Mouse (Mus musculus): ENCODE measurements at regions not wholly inside any gene's neighbourhood (a gene's known extent, or its start where the extent isn't known, plus 50 kb on each side); places are given as distances from the start of the nearest gene placed in this dataset.

- H3K9ac ChIP-seq: no peak overlapping the region
- ATAC-seq (ENCODE audit: extremely low read depth, insufficient number of reproducible peaks, low FRiP score, low TSS enrichment): no peak
- no peaks in the 10 kb centered on the region for H3K4me1 ChIP-seq
- no peaks in the 10 kb centered on the region for H3K9me3 ChIP-seq
- H3K4me3 ChIP-seq: no peak overlapping the region
- H3K36me3 ChIP-seq: no peaks in the 10 kb centered on the region
- H3K27ac ChIP-seq (replicated peaks): no peak overlapping the region
- 85% methylated on average over 9 of the region's 9 CpGs for WGBS
- no peak overlapping the region for H3K4me2 ChIP-seq
- peaks cover 13% of the 10 kb centered on the region; the same call in 1 of the 2 replicates for H3K27me3 ChIP-seq (replicated peaks)
Observed at GRCm38 (mm10) chr12:112317191-112317590, 171.2 kb downstream of the Kif26a start.

GRCm38 (mm10) chr12:112318461-112318860, 170.8 kb upstream of the A530016L24Rik start:
- Histone ChIP-seq H3K4me1 (no peaks in the 10 kb centered on the region), H3K4me2 (no peak overlapping the region)
- 71% methylated on average over 5 of the region's 5 CpGs for WGBS

DNA sequence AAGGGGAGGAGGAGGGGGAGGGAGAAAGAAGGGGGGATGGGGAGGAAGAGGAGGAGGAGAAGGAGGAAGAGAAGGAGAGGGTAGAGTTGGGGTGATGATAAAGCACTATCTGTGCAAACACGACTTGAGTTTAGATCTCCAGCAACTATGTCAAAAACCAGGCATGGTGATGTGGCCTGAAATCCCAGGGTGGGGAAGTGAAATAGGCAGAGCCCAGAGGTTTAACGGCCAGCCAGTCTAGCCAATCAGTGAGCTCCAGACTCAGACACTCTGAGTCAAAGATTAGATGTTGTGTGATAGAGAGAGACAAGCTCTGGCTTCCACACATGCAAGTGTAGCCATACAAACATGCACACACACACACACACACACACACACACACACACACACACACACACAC, 167.1 kb upstream of the A530016L24Rik start:
- no peaks in the 10 kb centered on the region for H3K36me3 ChIP-seq
- H3K4me3 ChIP-seq: no peak overlapping the region
- H3K27me3 ChIP-seq (replicated peaks): peaks cover 13% of the 10 kb centered on the region
- H3K4me1 ChIP-seq: no peaks in the 10 kb centered on the region
- H3K9me3 ChIP-seq: no peaks in the 10 kb centered on the region
- no peak for ATAC-seq (ENCODE audit: extremely low read depth, insufficient number of reproducible peaks, low FRiP score, low TSS enrichment)
- 52% methylated on average over 2 of the region's 2 CpGs for WGBS
- no peak overlapping the region for H3K9ac ChIP-seq
- H3K27ac ChIP-seq (replicated peaks): no peak overlapping the region
- no peak overlapping the region for H3K4me2 ChIP-seq

More at GRCm38 (mm10) chr12:112318461-112318860, 170.8 kb upstream of the A530016L24Rik start:
- Histone ChIP-seq H3K27ac (replicated peaks) (no peak overlapping the region), H3K27me3 (replicated peaks) (peaks cover 13% of the 10 kb centered on the region; the same call in 1 of the 2 replicates), H3K9ac (no peak overlapping the region), H3K9me3 (no peaks in the 10 kb centered on the region), H3K36me3 (no peaks in the 10 kb centered on the region), H3K4me3 (no peak overlapping the region)
- no peak for ATAC-seq (ENCODE audit: extremely low read depth, insufficient number of reproducible peaks, low FRiP score, low TSS enrichment)

- Histone ChIP-seq H3K27ac (replicated peaks) (no peak overlapping the region), H3K4me2 (no peak overlapping the region), H3K9ac (no peak overlapping the region), H3K36me3 (no peaks in the 10 kb centered on the region), H3K4me3 (no peak overlapping the region), H3K9me3 (no peaks in the 10 kb centered on the region), H3K27me3 (replicated peaks) (peaks cover 29% of the 10 kb centered on the region), H3K4me1 (peaks cover 22% of the 10 kb centered on the region)
- WGBS: 85% methylated on average over 8 of the region's 8 CpGs
- no peak for ATAC-seq (ENCODE audit: extremely low read depth, insufficient number of reproducible peaks, low FRiP score, low TSS enrichment)
Observed at GRCm38 (mm10) chr12:112327411-112327810, 161.8 kb upstream of the A530016L24Rik start.

DNA sequence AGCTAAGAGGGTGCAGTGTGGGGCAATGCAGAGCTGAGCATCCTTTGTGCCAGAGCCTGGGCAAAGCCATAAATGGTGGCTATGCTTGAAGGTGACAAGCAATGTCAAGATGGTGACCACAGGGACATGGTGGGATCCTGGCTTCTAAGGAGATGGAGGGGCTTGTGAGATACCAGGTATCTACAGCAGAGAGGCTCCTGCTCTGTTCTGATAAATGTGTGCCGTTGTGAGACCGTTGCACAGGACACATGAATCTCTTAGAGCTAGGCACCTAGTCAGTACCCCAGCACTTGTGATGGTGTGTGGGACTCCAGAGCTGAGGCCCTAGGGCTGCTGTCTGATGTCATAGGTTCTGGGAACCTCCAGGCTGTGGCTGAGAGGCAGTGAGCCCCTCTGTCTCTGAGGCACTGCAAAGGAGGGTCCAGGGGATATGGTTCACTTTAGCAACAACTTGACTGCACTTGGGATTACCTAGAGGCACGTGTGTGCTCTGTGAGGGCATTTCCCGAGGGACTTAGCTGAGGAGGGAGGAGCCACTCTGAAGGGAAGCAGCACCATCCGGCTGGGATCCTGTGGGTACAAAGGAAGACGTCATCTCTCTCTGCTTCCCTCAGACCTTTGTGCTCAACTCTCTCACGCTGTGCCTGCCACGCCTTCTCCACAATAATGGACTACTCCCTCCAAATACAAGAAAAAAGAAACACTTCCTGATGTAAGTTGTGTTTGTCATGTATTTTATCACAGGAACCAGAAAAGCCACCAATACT, 160.3 kb upstream of the A530016L24Rik start:
- H3K4me1 ChIP-seq: peaks cover 25% of the 10 kb centered on the region
- no peak overlapping the region for H3K27ac ChIP-seq (replicated peaks)
- no peak overlapping the region for H3K9ac ChIP-seq
- ATAC-seq (ENCODE audit: extremely low read depth, insufficient number of reproducible peaks, low FRiP score, low TSS enrichment): no peak
- H3K27me3 ChIP-seq (replicated peaks): peaks cover 38% of the 10 kb centered on the region
- H3K36me3 ChIP-seq: no peaks in the 10 kb centered on the region
- peak overlapping the region; percentile 44; the same call in 1 of the 2 replicates for H3K4me2 ChIP-seq
- H3K4me3 ChIP-seq: no peak overlapping the region
- no peaks in the 10 kb centered on the region for H3K9me3 ChIP-seq
- 36% methylated on average over 8 of the region's 8 CpGs for WGBS

- Histone ChIP-seq H3K9me3 (no peaks in the 10 kb centered on the region), H3K9ac (no peak overlapping the region), H3K4me2 (peak overlapping the region; percentile 44), H3K27me3 (replicated peaks) (peaks cover 44% of the 10 kb centered on the region), H3K27ac (replicated peaks) (no peak overlapping the region), H3K36me3 (no peaks in the 10 kb centered on the region), H3K4me1 (peaks cover 32% of the 10 kb centered on the region), H3K4me3 (no peak overlapping the region)
- no peak for ATAC-seq (ENCODE audit: extremely low read depth, insufficient number of reproducible peaks, low FRiP score, low TSS enrichment)
- 17% methylated on average over 18 of the region's 18 CpGs for WGBS
Observed at GRCm38 (mm10) chr12:112329701-112330301, 159.4 kb upstream of the A530016L24Rik start.

DNA sequence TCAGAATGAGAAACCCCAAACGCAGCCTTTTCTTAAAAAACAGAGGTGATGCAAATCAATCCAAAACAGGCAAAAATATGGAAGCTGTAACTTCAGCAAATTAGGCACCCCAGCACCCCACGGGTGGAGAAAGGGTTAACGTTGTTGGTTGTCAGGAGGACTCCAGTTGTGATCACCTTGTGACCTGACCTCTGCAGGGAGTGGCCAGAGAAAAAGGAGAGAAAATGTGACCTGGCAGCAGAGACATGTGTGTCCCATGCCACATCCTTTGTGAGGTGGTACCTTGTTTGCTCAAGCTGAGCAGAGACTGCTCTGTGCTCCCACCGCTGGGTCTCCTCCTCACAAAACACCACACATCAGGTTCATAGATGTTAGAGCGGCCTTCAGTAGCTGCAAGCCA, 158.7 kb upstream of the A530016L24Rik start:
- ATAC-seq (ENCODE audit: extremely low read depth, insufficient number of reproducible peaks, low FRiP score, low TSS enrichment): no peak
- no peak overlapping the region for H3K9ac ChIP-seq
- H3K27me3 ChIP-seq (replicated peaks): peaks cover 51% of the 10 kb centered on the region
- no peak overlapping the region for H3K4me2 ChIP-seq
- H3K4me3 ChIP-seq: no peak overlapping the region
- H3K36me3 ChIP-seq: no peaks in the 10 kb centered on the region
- no peak overlapping the region for H3K27ac ChIP-seq (replicated peaks)
- no peaks in the 10 kb centered on the region for H3K9me3 ChIP-seq
- 63% methylated on average over 5 of the region's 5 CpGs for WGBS
- H3K4me1 ChIP-seq: peaks cover 32% of the 10 kb centered on the region

DNA sequence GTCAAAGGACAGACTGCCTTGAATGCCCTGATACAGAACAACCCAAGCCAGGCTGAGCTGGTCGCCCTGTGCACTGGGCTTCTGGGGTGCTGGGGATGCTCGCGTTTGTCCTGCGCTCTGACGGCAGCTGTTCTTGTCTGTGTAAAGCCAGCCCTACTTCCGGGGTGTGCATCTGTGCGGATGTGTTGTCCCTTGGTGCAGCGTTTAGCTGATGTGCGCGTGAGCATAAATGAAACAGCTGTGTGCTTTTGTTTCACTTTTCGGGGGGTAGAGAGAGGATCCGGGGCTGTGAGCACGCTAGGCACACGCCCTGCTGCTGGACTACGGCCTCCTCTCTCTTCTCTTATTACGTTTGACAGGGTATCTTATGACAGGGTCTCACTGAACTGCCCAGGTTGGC, 158.2 kb upstream of the A530016L24Rik start:
- peaks cover 32% of the 10 kb centered on the region for H3K4me1 ChIP-seq
- no peak overlapping the region for H3K4me2 ChIP-seq
- no peak overlapping the region for H3K4me3 ChIP-seq
- H3K27me3 ChIP-seq (replicated peaks): peaks cover 56% of the 10 kb centered on the region
- H3K9me3 ChIP-seq: no peaks in the 10 kb centered on the region
- no peak overlapping the region for H3K9ac ChIP-seq
- WGBS: 82% methylated on average over 16 of the region's 16 CpGs
- H3K27ac ChIP-seq (replicated peaks): no peak overlapping the region
- no peak for ATAC-seq (ENCODE audit: extremely low read depth, insufficient number of reproducible peaks, low FRiP score, low TSS enrichment)
- no peaks in the 10 kb centered on the region for H3K36me3 ChIP-seq

GRCm38 (mm10) chr12:112333125-112334079, 155.8 kb upstream of the A530016L24Rik start:
- no peak for ATAC-seq (ENCODE audit: extremely low read depth, insufficient number of reproducible peaks, low FRiP score, low TSS enrichment)
- H3K4me2 ChIP-seq: no peak overlapping the region
- no peak overlapping the region for H3K4me3 ChIP-seq
- no peaks in the 10 kb centered on the region for H3K9me3 ChIP-seq
- WGBS: 56% methylated on average over 19 of the region's 19 CpGs
- H3K27me3 ChIP-seq (replicated peaks): peaks cover 58% of the 10 kb centered on the region
- H3K9ac ChIP-seq: peak overlapping the region; percentile 11; the same call in 1 of the 2 replicates
- H3K27ac ChIP-seq (replicated peaks): no peak overlapping the region
- H3K36me3 ChIP-seq: no peaks in the 10 kb centered on the region
- peaks cover 32% of the 10 kb centered on the region for H3K4me1 ChIP-seq

- Histone ChIP-seq H3K4me2 (no peak overlapping the region), H3K9ac (no peak overlapping the region), H3K4me1 (peaks cover 29% of the 10 kb centered on the region), H3K27ac (replicated peaks) (no peak overlapping the region), H3K27me3 (replicated peaks) (peaks cover 55% of the 10 kb centered on the region), H3K4me3 (no peak overlapping the region), H3K36me3 (no peaks in the 10 kb centered on the region), H3K9me3 (no peaks in the 10 kb centered on the region)
- WGBS: 62% methylated on average over 20 of the region's 20 CpGs
- ATAC-seq (ENCODE audit: extremely low read depth, insufficient number of reproducible peaks, low FRiP score, low TSS enrichment): no peak
Observed at GRCm38 (mm10) chr12:112334106-112334855, 155.0 kb upstream of the A530016L24Rik start.

All from heart, embryonic 13.5 days (tissue).